Mouse (Mus musculus) bone marrow macrophage, adult 2 months (primary cell): Measurements from ENCODE around the gene Hsd11b2.

ENCODE experiments used
- CTCF ChIP-seq: IDR thresholded peaks from 2 replicates; pipeline ENCODE4 v1.5.1; 2012; ENCODE audit warnings: low read depth, mild to moderate bottlenecking, low read length, moderate library complexity
- POLR2A ChIP-seq: IDR thresholded peaks from 2 replicates; pipeline ENCODE4 v1.6.1; 2012; ENCODE audit warnings: mild to moderate bottlenecking, low read depth, low read length, borderline replicate concordance

GRCm38 (mm10) chr8:105472983-105473382, 45.6 kb upstream of the Hsd11b2 start:
- TF ChIP-seq CTCF, result no peak
- TF ChIP-seq POLR2A, result no peak
